Mouse (Mus musculus) gonadal fat pad, adult 2 months (tissue): ENCODE measurements at regions not wholly inside any gene's neighbourhood (a gene's known extent, or its start where the extent isn't known, plus 50 kb on each side); places are given as distances from the start of the nearest gene placed in this dataset.

Source experiments
- DNase-seq: peaks from one replicate; pipeline ENCODE4 v3.0.0-alpha.2; 2012; ENCODE audit warnings: low read depth

- no peak for DNase-seq
Observed at GRCm38 (mm10) chr4:87386835-87387234, 156.6 kb upstream of the Slc24a2 start.

GRCm38 (mm10) chr4:87386271-87386670 is 156.0 kb upstream of the Slc24a2 start:
- no peak for DNase-seq

DNA sequence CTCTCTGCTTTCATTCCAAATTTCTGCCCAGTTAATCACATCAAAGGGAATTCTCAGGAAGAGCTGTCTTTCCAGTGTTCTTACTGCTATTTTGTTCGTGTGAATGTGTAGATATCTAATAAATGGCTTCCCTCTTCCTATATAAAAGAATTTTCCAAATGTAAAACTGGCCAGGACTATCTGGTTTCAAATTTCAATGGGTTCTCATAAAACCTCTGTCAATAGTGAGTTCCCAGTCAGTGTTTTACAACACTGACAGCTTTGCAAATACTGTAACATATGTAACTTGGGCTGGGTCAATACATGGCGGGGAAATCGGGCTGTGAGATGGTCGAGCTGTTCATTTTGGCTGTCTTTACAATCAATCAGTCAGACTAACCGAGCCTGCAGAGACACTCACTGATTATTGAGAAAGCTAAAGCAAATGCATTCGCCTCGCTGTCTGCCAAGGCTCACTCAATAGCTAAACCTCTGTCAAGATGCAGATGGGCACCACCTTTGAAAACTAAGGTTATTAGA is 155.0 kb upstream of the Slc24a2 start:
- no peak for DNase-seq

- DNase-seq: no peak
Observed at GRCm38 (mm10) chr4:87384469-87385044, 154.3 kb upstream of the Slc24a2 start.

DNA sequence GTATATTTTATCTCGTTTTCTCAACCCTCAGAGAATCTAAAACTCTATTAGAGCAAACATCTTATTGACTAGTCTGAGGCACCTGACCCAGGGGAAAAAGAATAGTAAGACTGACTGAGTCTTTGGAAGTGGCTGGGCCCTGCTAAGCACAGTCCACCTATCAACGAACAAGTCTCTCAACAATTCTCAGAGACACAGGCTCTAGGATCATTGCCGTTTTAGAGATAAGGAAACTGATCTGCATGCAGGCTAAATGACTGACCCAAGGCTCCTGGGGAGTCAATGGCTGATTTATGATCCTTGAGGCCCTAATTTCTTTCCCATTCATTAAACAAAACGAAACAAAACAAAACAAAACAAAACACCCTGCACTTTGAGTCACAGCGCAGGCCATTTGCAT is 150.4 kb upstream of the Slc24a2 start:
- no peak for DNase-seq

DNA sequence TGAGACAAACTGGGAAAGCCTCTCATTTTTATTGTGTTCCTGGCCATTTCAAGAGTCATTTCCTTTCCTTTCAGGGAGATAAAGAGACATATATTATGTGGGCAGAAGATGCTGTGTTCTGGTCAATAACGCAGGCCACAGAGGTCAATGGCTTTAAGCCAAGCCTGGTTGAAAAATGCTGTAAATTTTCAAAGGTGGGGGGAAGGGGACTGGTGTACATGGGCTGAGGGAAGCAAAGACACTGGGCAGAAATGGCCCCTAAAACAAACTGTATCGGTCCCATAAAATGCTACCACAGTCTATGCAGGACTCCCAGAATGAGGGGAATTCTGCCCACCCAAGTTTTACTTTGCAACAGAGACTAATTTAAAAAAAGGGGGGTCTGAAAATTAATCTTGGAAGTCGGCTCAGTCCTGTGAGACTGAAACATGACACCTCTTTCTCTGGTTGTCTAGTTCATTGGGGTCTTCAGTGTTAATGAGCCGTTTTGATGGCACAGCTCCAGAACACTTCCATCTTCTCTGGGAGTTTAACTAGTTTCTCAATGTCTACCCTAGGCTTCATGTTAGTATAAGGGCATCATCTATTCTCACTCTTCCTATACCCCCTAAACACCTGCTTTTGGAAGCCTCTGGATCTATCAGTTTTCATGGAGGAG is 149.4 kb upstream of the Slc24a2 start:
- DNase-seq: no peak

GRCm38 (mm10) chr4:87371960-87372359 is 141.7 kb upstream of the Slc24a2 start:
- DNase-seq: no peak

DNA sequence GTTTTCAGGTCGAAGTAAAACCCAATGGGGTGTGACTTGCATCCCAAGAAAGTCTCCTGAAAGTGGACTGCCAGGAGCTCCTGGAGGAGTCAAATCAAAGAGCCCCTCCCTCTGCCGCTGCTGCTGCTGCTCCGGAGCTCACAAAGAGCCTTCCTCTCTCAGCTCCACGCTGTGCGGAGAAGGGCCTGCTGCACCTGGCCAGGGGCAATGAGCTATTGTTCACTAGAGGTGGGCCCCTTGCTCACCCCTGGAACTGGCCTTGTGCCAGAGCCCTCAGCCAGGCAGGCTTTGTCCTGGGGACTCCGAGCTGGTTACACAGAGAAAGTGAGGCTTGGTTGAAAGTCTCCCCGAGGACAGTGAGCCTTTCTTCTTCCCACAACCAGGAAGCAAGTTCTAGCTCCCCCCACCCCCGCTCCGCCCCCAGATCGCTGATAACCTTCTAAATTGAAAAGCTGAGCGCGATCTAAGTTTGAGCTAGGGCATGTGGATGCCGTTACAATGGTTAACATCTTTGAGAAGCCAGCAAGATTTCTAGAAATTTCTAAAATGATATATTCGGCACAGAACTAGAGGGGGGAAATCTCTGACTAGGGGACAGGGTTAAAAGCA is 139.5 kb upstream of the Slc24a2 start:
- DNase-seq: no peak

DNA sequence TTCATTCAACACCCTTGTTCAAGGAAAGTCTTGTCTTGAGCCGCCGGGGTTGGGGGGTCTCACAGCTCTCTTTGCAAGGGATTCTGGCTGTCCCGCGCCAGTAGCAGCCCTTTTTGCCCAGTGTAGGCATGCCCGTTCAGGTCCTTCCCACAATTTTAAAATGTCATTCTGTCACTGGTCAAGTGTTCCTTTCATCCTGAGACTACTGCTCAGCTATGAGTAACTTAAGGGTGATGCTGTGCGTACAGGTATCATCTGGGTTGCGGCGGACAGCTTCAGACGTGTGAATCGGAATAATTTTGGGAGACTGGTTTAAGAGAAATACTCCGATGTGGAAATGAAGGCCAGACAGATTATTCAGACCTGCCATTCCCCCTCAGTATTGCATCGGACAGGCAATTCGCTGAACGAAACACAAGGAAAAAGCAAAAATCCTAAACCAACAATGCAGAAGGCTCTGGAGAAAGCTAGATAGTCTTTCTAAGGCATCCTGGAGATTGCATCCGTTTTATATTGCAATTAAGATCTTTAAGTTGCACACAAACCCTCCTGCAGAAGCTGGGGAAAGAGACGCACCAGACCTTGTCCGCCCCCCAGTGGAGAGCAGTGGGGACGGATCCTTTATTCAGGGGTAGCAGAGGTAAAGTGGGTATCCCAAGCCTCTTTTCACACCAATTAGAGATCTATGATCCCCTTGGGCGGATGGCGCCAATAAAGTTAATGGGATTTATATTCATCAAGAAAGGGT is 138.3 kb upstream of the Slc24a2 start:
- no peak for DNase-seq

DNA sequence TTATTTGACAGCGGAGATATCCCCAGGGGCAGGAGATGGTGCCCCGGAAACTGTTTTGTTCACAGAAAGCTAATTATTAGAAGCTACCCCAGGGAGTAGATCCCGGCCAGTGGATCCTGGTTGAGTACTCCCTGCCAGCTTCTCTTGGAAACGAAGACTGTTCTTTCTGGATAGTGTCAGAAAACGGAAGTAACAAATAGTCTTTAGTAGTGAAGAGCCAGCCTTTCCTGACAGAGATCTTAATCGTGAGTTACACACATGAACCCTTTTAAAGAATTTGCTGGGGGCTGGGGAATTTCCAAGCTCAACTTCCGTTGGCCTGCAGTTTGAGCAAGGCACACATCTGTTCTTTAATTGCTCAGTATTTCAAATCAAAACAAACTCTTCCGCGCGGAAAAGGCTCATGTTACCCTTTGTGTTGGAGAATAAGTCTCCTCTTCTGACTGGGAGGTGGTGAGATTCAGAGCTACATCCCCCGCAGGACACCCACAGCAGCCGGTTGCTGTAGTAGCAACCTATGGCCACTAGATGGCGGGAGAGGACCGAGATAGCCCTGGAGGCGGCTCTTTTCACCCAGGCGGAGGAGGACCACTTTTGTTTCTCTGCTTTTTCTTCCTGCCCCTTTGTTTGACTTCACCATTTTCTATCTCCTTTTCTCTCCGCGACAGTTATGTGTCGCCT is 137.6 kb upstream of the Slc24a2 start:
- no peak for DNase-seq

- DNase-seq: no peak
Observed at GRCm38 (mm10) chr4:87362201-87362600, 131.9 kb upstream of the Slc24a2 start.

DNA sequence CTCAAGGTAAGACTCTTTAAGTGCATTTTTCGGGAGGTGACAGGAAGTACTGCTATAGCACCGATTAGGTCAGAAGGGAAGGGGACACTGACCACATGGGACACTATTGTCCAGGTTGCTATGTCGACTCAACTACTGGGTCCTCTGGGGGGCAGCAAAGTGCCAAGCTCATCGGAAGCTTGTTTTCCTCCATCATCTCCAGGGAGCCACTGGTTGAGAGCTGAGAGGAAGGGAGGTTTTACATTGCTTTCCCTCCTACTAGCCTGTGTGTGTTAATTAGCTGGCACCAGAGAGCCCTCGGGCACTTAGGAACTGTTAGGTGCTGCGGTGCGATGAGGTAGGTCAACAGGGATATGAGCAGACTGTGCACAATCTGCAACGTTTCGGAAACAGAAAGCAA is 129.2 kb upstream of the Slc24a2 start:
- DNase-seq: no peak

GRCm38 (mm10) chr4:87359004-87359403 is 128.7 kb upstream of the Slc24a2 start:
- DNase-seq: no peak

- no peak for DNase-seq
Observed at GRCm38 (mm10) chr4:87332968-87333367, 102.7 kb upstream of the Slc24a2 start.

DNA sequence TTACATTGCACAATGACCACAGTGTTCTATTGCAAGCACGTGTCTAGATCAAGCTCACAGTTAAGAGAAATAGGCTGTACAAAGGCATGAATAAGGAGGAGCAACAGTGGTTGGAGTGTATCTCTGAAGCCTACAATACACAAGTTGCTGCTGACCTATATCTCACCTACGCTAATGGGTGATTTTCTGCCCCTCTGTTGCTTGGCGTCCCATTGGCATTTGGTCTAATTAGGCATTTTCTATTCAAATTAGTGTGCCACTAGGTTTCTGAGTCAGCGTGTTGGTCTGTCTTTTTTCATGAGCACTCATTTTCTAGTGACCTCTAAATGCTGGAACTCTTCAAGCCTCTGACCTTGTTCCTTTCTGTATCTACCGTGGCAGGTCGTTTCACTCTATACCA is 98.9 kb upstream of the Slc24a2 start:
- DNase-seq: no peak

GRCm38 (mm10) chr4:87321726-87322349 is 91.6 kb upstream of the Slc24a2 start:
- DNase-seq: no peak

- DNase-seq: no peak
Observed at GRCm38 (mm10) chr4:87298129-87298528, 67.9 kb upstream of the Slc24a2 start.

DNA sequence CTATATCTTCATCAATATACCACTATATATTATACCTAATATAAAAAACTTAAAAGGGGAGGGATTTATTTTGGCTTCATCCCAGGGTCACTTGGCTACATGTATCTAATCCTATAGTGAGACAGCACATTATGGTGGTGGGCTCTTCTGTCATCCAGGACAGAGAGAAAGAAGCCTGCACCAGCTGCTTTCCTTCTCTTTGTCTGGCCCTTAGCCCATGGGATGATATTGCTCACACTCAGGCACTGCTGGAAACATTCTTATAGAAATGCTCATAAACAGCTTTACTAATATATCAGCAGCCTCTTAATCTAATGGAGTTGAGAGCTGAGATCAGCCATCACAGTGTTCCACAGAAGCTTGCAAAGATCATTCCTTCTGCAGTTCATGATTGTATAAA is 64.3 kb upstream of the Slc24a2 start:
- DNase-seq: no peak
